Mouse (Mus musculus) thymus, adult 2 months (tissue): ENCODE measurements around the gene Bbs9.

Experiments
- CTCF ChIP-seq: fragments of 200-500 bp; IDR thresholded peaks from 2 replicates; pipeline ENCODE4 v1.5.1; 2012; ENCODE audit warnings: mild to moderate bottlenecking, control low read depth, low read length, moderate library complexity, borderline replicate concordance; ENCODE audit not compliant: control insufficient read depth, poor library complexity, insufficient read depth; ENCODE audit errors: extremely low read depth
- POLR2A ChIP-seq: fragments of 200-500 bp; IDR thresholded peaks from 2 replicates; pipeline ENCODE4 v1.6.1; 2012; ENCODE audit warnings: mild to moderate bottlenecking, low read length, control low read depth, moderate library complexity; ENCODE audit not compliant: control insufficient read depth, poor library complexity, insufficient read depth; ENCODE audit errors: extremely low read depth

GRCm38 (mm10) chr9:22791208-22791607 is 315.7 kb downstream of the Bbs9 start:
- TF ChIP-seq POLR2A, result no peak
- TF ChIP-seq CTCF, result no peak
